Mouse (Mus musculus) urinary bladder, adult 2 months (tissue): Measurements from ENCODE around the gene Rassf5. TPM values are rescaled to one million over a fixed set of nuclear protein-coding genes. Genes with fewer than 3 reads are reported as not detected.

Experiments used
- DNase-seq: peaks from one replicate; pipeline ENCODE4 v3.0.0; 2022; ENCODE audit warnings: low spot score
- polyA plus RNA-seq: library from polyadenylated mRNA; depleted of rRNA; stranded (reverse); fragments of >200 nt; gene quantifications from 2 replicates; pipeline ENCODE4 v1.2.3, GENCODE M21; 2012; rRNA removed

The Rassf5 gene
- polyA plus RNA-seq, result 12.2 and 12.6 TPM in 2 replicates

GRCm38 (mm10) chr1:131245089-131245856 lies at the start of gene Rassf5:
Gene Rassf5 (minus strand): TSS chr1:131245258.
- peak; percentile 90 for DNase-seq

DNA sequence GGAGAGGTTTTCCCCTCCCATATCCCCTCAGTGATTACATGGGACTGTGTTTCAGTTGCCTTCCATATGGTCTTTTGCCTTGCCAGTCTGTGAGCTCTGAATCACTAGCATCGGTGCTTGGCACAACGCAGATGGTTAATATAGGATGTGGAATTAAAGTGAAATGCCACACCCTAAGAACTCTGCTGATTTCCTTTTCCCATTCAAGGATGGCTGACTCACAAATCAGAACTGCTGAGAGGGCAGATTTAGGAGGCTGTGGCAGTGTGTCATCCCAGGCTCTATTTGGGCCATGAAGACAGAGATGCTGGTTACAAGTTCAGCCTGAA lies 48.8 kb upstream of the Rassf5 start:
- DNase-seq, result no peak

- no peak for DNase-seq
Observed at GRCm38 (mm10) chr1:131293221-131293921, 48.3 kb upstream of the Rassf5 start.

DNA sequence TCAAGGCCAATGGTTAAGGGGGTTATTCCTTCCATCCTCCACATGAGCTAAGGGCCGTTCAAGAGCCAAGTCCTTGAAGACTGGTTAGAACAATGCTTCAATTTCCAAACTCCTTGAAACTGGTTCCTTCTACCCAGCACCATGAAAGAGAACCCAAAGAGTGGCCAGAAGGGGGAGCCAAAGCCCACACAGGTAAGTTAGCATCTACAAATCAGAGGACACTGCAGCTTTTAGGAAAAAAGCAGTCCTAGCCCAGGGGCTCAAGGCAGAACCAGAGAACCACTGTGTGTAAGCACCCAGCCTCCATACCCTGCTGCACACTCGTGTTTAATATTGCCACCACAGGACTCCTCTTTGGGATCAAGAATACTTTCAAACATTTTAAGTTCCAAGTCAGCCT lies 45.6 kb upstream of the Rassf5 start:
- no peak for DNase-seq

DNA sequence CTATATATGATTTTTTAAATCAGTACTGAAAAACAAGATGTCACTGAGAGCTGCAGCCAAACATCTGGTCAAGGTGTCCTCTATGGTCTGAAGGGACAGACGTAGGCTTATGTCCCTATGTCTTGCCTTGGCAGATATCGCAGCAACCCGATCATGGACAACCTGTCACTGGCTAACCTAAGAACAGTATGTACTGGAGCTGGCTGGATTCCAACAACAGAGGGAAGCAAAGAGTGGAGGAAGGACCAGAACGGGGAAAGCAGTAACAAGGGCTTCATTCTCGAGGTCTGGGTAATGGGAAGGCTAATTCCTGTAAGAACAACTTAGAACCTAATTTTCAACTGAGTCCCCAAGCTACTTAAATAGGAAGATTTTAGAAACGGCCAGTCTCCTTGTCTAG lies 43.9 kb upstream of the Rassf5 start:
- DNase-seq, result no peak

- no peak for DNase-seq
Observed at GRCm38 (mm10) chr1:131287267-131287666, 42.2 kb upstream of the Rassf5 start.

DNA sequence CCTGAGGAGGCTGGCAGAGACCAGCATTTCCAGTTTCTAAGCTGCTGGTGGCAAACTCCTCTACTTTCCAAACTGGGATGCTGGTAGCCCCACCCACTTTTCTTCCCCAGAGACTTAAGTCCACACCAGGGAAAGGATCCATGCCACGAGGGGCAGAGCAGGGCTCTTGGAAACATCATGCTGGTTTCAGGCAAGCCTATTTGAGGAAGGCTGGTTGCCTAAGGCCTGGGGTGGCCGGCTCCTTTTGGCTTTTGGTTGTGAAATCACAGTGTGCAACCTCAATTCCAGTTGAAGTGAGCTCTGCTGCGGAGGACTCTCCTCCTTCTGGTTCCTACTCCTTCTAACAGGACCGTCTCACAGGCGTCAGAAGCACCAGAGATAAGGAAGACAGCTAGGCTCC lies 41.7 kb upstream of the Rassf5 start:
- DNase-seq, result no peak

DNA sequence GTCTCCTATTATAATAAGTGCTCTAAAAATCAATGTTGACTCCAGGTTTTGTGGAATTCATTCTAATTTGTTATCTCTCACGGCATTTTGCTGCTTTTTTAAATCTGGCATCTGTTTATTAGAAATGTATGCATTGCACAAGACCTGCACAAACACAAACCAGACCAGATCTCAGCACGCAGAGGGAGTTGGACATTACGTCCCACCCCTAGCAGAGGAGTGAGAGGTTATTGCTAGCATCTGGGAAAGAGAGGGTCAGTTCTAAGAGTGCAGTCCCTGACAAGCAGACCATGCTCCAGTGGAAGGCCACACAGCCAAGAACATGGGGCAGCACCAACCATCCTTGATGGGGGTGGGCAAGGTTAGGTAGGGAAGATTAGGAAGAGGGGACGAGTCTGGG lies 39.6 kb upstream of the Rassf5 start:
- no peak for DNase-seq

DNA sequence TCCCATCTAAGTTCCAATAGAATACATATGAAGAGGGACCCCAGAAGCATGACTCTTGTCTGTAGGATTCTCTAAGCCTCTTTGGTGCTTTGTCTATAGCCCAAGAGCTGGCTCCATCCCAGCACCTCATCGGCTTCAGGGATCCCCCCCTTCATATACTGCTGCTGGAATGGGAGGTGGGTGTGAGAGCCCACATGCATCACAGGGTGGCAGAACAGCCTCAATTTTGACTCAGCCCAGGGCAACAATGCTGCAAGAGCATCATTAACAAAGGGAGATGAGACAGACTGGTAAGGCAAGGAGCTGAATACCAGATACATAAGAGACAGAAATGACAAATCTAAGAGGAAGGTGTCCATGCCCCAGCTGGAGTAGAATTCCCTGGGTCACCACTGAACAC lies 39.1 kb upstream of the Rassf5 start:
- no peak for DNase-seq

- DNase-seq, result no peak
Observed at GRCm38 (mm10) chr1:131281731-131282130, 36.7 kb upstream of the Rassf5 start.

DNA sequence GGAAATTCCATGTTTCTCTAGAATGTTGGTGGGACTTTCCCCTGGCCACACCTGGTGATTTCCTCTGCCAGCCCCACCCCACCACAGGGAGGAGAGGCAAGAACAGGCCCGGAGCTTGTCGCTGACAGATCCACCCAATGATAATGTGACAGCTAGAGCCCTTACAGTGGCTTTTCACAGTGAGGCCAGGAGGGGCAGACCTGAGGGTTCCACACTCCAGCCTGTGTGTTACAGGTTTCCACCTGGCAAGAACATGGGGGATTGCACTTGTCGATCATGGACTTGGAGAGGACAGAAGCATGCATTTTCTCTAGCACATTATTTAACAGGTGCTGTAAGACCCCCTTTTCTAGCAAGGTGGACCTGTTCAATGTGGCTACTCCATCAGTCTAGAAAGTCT lies 35.2 kb upstream of the Rassf5 start:
- DNase-seq, result no peak

DNA sequence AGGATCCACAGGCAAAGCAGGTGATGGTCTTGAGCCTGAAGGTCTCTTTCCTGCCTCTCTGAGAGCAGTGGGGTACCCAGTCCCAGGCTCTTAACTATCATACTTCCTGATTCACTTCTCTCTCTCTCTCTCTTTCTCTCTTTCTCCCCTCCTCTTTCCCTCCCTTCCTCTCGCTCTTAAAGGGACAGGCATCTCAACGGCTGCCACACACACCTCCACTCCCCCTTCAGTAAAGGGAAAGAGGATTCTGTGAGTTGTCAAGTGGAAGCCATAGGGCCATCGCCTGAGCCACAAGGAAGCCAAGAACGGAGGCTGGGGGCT lies 34.4 kb upstream of the Rassf5 start, which contains the start of gene Ikbke:
TSS of gene Ikbke (minus strand) at position 151 of the 321 bp plus-strand sequence.
- no peak for DNase-seq

DNA sequence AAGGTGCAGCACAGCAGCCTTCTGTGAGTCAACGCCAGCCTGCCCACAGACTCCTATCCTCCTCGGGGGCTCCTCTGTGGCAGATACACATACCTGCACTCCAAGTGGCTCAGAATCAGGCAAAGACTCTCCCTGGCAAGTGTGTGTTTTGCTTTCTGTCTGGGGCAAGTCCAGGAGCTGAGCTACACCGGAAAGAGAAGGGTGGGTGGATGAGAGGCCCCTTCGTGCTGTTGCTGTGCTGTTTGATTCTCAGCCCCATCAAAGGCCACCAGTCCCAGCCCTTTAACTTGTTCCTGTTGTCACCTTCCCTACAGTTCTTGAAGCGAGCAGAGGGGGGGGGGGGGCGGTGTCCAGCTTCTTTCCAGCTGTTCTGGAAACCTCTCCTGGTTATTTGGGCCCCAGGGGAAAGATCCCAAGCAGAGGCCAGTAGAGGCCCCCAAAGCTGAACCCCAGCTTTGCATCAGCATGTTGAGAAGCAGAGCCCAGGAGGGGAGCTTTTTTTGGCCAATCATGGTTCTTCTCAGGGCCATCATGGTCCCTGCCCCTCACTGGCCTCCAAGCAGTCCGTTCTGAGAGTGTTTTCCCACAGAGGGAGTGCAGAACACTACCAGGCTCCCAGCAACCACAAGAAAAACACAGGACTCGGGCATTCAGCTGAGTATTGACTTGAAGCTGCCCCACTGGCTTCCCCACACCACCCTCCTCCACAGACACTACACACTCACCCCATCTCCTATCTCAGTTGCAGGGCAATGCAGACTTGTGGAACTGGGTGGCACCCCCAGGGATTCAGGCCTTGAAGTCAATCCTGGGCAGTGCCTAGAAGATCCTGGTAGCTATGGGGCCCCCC lies 33.8 kb upstream of the Rassf5 start:
- no peak for DNase-seq

DNA sequence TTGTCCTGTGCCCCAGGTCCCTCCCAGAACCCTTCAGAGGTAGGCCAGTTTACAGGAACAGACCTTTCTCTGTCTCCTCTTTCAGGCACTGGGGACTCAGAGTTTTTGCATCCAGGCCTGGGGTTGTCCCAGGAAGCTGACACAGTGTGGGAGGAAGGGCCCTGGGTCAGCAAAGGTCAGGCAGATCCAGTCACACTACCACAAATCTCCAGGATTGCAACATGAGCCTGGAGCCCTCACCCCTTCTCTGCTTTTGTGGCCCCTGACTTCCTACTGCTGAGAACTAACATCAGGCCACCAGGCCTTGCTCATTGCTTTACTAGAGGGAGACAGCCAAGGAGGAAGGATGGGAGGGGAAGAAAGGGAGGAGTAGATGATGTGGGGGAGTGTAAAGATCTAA lies 31.8 kb upstream of the Rassf5 start:
- no peak for DNase-seq

DNA sequence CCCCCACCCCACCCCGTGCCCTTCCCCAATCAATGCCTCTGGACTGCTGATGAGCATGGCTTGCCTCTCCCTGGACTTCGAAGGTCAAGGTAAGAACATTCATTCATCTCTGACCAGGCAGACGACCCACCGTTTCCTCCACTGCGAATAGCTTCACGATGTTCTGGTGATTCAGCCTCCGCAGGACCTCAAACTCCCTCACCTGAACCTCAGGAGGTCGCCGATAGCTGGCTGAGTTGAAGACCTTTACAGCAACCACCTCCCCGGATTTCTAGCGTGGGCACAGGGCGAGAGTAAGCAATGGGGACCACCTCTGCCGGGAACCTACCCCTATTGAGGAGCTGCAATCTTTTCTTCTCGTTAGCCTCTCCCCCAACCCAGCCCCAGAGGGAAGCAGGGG lies 30.5 kb upstream of the Rassf5 start:
- DNase-seq, result no peak

DNA sequence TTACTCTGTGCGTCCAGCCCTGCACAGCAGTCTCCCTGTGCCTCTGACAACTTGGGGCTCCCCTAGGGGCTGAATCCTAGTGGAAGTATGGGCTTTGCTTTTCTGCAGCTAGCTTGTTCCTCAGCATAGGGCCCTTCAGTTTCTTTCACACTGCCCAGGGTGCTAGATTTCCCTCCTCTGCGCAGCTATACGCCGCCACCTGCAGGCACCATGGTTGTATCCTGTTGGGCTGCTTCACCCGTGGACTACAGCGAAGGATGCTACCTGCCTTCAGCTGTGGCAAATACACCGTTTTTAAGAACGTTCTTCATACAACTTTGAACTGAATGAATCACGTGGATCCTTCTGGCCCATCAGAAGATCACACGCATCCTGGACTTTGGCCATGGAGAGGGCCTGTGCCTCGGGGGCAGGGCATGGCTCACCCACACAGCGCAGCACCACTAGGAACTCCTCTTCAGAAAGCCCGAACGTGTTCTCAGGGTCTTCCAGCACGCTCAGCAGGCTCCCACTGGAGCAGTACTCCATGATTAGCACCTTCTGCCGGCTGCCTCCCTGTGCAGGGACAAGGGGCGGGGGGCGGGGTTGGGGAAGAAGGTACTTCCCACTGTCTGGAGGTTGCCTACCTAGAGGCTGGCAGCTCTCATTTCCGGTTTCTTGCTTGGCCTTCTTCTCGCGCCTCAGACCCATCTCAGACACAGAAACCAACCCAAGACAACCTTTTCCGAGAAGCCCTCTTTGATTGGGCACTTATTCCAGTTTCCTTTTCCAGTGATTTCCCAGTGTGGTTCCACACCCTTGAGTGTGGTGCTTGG lies 29.9 kb upstream of the Rassf5 start:
- no peak for DNase-seq

DNA sequence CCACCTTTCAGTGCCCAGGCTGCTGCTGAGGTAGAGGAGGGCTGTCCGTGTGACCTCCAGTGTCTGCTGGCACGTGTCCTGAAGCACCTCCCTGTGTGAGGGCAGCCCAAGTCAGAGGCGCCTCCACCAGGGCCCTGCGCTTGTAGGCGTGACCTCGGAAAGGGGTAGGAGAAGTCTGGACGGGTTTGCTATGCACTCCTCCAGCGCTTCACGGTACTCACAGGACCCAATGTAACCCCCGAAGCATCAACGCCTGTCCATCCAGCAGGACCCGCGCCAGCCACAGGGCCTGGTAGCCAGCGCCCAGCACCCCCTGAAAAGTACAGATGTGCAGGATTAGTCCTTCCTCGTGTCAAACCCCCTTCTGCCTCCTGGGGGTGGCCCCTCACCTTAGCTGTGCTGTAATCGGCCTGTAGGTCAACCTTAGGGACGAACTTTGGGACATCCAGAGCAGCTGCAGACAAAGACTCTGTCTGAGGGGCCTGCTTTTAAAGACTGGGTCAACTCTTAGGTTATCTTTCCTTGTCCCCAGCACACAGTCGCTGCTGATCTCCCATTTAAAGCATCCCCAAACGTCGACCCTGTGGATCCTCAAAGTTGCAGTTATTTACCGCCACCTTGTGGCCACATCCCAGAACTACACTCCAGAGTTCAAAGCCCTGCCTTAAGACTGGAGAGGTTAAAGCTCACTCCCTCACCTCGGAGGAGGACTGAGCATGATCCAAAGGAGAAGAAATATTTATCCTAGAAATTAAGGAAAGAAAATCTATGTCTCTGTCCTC lies 24.9 kb upstream of the Rassf5 start:
- DNase-seq, result no peak

DNA sequence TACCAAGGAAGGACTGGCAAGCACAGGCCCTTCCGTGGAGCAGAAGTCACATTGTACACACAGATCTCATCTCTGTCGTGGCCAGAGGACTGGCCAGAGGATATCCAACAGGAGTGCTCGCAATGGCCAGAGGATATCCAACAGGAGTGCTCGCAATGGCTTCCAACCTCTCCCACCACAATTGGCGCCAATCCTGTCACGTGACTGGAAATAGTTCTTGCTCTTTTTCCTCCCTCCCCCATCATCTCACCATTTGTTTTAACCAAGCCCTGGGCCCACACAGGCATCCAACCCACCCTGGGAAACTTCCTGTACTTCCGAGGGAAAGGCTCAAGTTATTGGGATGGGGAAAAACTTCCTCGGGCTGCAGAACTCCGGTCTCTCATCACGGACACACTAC lies 23.7 kb upstream of the Rassf5 start:
- no peak for DNase-seq

- no peak for DNase-seq
Observed at GRCm38 (mm10) chr1:131263905-131264304, 18.8 kb upstream of the Rassf5 start.

DNA sequence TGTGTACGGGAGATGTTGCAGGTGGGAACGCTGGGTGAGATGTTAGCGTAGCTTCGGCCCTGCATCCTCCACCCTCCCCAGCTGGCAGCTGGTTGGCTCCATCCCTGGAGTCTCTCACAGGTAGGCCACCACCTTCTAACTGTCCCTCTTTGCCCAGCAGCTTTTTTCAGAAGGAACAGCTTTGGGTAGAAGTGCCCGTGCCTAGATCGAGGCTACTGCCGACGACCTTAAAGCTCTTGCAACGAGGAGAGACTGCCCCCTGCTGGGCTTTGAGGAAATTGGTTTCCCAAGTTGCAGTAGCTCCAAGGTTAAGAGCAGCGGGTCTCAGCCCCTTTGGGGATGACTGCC lies 15.2 kb upstream of the Rassf5 start:
- peak; percentile 49 for DNase-seq

DNA sequence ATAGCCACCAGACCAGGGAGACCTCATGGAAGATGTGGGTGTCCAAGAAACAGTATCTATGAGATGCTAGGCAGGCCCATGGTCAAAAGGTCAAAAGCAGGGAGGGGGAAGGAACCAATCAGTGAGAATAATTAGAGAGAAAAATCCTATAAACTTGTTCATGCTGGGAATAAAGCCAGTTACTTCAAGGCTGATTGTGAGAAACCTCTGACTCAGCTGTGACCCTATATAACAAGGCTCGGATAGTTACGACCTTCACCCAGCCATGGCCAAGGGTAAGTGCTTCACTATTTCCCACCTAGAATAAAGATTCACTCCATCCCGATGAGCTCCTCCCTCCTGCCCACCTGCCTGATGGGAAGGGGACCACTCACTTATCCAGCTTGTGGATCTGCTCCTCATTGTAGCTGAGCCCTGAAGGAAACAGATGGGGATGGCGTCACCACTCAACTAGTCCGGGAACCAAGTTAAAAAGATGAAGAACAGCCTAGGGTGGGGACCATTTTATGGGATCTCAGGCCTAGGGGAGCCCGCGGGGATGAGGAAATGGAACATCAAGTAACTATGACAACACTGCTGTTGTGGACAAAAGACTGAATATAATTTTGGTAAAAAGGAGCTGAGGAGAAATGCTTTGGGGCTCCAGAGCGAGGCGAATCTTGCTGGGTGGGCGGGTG lies 14.7 kb upstream of the Rassf5 start:
- no peak for DNase-seq
